Mouse (Mus musculus) kidney, embryonic 15.5 days (tissue): ENCODE measurements around the gene Apeh. TPM values are rescaled to one million over a fixed set of nuclear protein-coding genes. Genes with fewer than 3 reads are reported as not detected.
"Not testable (repeated sequence)": the region's sequence is repeated elsewhere in the genome, so short reads cannot be mapped to it uniquely, and the experiment has no call there.

Experiments
- ATAC-seq: fragments of 200-750 bp; cut with Nextera tagmentation; replicated peaks from 2 replicates; pipeline ENCODE4 v1.8.0; 2017; ENCODE audit warnings: moderate TSS enrichment; ENCODE audit not compliant: low FRiP score
- H3K27ac ChIP-seq: fragments of 300-500 bp; sonication (generic); 2 replicates; pipeline ENCODE4 v1.5.1; 2015; ENCODE audit warnings: mild to moderate bottlenecking, inconsistent platforms
- H3K27me3 ChIP-seq: fragments of 300-500 bp; sonication (generic); 2 replicates; pipeline ENCODE4 v1.6.1; 2015; ENCODE audit warnings: inconsistent platforms
- H3K36me3 ChIP-seq: fragments of 300-500 bp; sonication (generic); 2 replicates; pipeline ENCODE4 v1.6.1; 2015; ENCODE audit warnings: inconsistent platforms
- H3K4me1 ChIP-seq: fragments of 300-500 bp; sonication (generic); 2 replicates; pipeline ENCODE4 v1.6.1; 2015; ENCODE audit warnings: inconsistent platforms
- H3K4me2 ChIP-seq: fragments of 300-500 bp; sonication (generic); 2 replicates; pipeline ENCODE4 v1.6.1; 2015; ENCODE audit warnings: moderate library complexity, mild to moderate bottlenecking, inconsistent platforms
- H3K4me3 ChIP-seq: fragments of 300-500 bp; sonication (generic); replicated peaks from 2 replicates; pipeline ENCODE4 v1.5.1; 2015; ENCODE audit warnings: mild to moderate bottlenecking, inconsistent platforms
- H3K9ac ChIP-seq: fragments of 300-500 bp; sonication (generic); 2 replicates; pipeline ENCODE4 v1.6.1; 2015; ENCODE audit warnings: mild to moderate bottlenecking, inconsistent platforms
- H3K9me3 ChIP-seq: fragments of 300-500 bp; sonication (generic); replicated peaks from 2 replicates; pipeline ENCODE4 v1.6.1; 2016; ENCODE audit warnings: inconsistent platforms
- WGBS: fragments of 180-500 bp; shearing (Covaris S2); methylation state at CpG from one replicate; pipeline ENCODE4 v1.1.7; 2015; ENCODE audit warnings: mixed read lengths; 5-methylcytosine and 5-hydroxymethylcytosine counted together
- polyA plus RNA-seq: library from polyadenylated mRNA; unstranded; fragments of >200 nt; fragmentation: Nextera tagmentation; extraction: Ambion mirVana; gene quantifications from 2 replicates; pipeline ENCODE4 v1.2.1, GENCODE M21; 2015

The Apeh gene
- polyA plus RNA-seq = 67.7 and 76.6 TPM in 2 replicates

DNA sequence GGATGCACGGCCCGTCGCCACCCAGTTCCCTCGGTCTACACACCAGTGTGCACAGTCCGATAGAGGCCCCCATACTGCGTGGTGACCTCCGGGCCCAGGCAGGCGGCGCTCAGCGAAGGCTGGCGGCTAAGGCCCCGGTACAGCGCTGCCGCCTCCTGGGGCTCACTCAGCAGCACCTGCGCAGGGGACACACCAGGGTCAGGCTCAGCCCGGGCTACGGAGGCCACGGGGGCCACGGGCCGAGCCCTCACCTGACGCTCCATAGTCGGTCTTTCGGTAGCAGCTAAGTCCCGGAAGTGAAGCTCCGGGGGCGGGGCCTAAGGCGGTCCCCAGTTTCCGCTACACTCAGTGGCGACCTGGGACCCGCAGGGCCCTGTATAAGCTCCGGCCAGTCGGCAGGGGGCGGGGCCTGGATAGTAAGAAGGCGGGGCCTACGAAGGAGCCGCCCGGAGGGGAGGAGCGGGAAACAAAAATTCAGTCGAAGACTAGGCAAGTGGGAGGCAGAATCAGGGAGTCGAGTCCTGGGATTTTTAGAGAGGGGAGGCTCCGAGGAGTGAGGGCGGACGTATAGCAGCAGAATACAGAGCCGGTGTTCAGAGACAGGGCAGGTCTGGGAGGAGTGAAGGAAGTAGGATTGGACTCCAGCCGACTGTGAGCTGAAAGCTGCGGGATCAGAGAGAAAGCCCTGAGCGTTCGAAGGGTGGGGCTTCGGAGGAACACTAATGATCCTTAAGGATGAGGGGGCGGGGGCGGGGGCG is at the start of gene Apeh:
TSS of gene Apeh (minus strand) at position 423 of the 758 bp plus-strand sequence.
- H3K36me3 ChIP-seq = peaks cover 35% of the 10 kb centered on the region
- peak within 1 kb of the TSS; percentile 80 for H3K27ac ChIP-seq
- no peaks in the 10 kb centered on the region for H3K27me3 ChIP-seq
- under 1% methylated on average over 52 of the region's 52 CpGs for WGBS
- H3K9ac ChIP-seq = peak within 1 kb of the TSS; percentile 73
- H3K9me3 ChIP-seq = no peaks in the 10 kb centered on the region
- H3K4me2 ChIP-seq = peak within 1 kb of the TSS; percentile 96
- peak within 1 kb of the TSS; percentile 62 for H3K4me3 ChIP-seq
- peak; percentile 96 for ATAC-seq
- peaks cover 33% of the 10 kb centered on the region for H3K4me1 ChIP-seq

- Histone ChIP-seq H3K4me1 (no peaks in the 10 kb centered on the region), H3K9ac (no peak overlapping the region), H3K27ac (no peak overlapping the region), H3K9me3 (no peaks in the 10 kb centered on the region), H3K4me3 (no peak overlapping the region), H3K36me3 (no peaks in the 10 kb centered on the region), H3K27me3 (no peaks in the 10 kb centered on the region), H3K4me2 (no peak overlapping the region)
- no peak for ATAC-seq
- WGBS = 93% methylated on average over 2 of the region's 2 CpGs
These were observed 49.1 kb upstream of the Apeh start for GRCm38 (mm10) chr9:108143470-108143869.

DNA sequence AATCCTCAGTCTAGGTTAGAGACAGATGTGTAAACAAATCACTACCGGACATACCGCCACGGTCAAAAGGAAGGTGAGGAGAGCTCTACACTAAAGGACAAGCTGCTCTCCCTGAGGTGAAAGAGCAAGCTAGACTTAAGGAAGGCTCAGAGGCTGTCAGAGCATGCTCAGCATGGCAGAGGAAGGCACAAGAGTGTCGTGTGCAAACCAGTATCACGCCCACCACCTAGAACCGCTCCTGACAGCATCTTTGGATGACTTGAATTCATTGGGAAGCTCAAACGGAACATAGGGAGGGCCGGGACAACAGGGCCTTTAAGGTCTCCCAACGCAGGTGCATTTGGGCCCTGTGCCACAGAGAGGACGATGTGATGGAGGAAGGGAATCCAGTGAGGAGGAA is 47.0 kb upstream of the Apeh start:
- 87% methylated on average over 10 of the region's 10 CpGs for WGBS
- H3K9ac ChIP-seq = no peak overlapping the region
- no peaks in the 10 kb centered on the region for H3K36me3 ChIP-seq
- no peak overlapping the region for H3K27ac ChIP-seq
- H3K4me3 ChIP-seq = no peak overlapping the region
- ATAC-seq = no peak
- no peaks in the 10 kb centered on the region for H3K27me3 ChIP-seq
- H3K4me2 ChIP-seq = no peak overlapping the region
- no peaks in the 10 kb centered on the region for H3K4me1 ChIP-seq
- no peaks in the 10 kb centered on the region for H3K9me3 ChIP-seq

- Histone ChIP-seq H3K4me3 (no peak overlapping the region), H3K9me3 (no peaks in the 10 kb centered on the region), H3K27me3 (no peaks in the 10 kb centered on the region), H3K27ac (no peak overlapping the region), H3K4me2 (no peak overlapping the region), H3K36me3 (no peaks in the 10 kb centered on the region), H3K4me1 (no peaks in the 10 kb centered on the region), H3K9ac (no peak overlapping the region)
- no peak for ATAC-seq
- WGBS = 74% methylated on average over 7 of the region's 7 CpGs
These were observed 45.7 kb upstream of the Apeh start for GRCm38 (mm10) chr9:108139963-108140695.

DNA sequence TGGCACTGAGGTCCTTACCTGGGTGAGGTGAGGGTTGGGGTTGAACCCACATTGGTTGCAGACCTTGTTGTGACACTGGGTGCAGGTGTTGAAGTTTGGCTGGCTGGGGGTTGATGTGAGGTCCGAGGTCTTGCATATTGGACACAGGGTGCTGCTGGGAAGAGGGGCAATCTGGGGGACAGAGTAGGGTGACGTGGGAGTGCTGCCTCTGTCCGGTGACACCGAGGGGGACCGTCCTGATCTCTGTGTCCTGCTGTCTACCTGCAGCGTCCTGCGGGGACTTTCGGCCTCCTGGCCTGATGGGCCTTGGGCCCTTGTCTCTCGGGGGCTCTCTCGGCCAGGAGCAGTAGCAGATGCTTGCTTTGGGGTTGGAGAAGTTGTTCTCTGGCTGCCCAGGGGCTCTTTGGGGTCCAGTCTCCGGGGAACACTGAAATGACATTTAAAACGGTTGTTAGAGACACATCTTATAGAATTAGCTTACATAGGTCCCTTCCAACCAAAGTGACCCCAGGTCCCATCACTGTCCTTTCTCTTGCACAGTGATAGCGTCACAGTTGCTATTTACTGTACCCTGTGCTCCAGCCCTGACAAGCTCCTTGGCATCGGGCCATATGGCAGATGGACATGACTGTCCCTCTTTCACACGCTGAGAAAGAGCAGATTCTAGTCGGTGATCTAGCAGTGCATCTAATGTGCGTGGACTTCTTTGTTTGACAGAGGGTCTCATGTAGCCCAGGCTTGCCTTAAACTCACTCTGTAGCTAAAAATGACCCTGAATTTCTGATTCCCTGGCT is 45.0 kb upstream of the Apeh start:
- H3K9me3 ChIP-seq = no peaks in the 10 kb centered on the region
- no peak overlapping the region for H3K9ac ChIP-seq
- no peaks in the 10 kb centered on the region for H3K36me3 ChIP-seq
- H3K27me3 ChIP-seq = no peaks in the 10 kb centered on the region
- H3K4me3 ChIP-seq = no peak overlapping the region
- no peak overlapping the region for H3K27ac ChIP-seq
- no peak overlapping the region for H3K4me2 ChIP-seq
- 89% methylated on average over 17 of the region's 17 CpGs for WGBS
- ATAC-seq = no peak
- no peaks in the 10 kb centered on the region for H3K4me1 ChIP-seq

DNA sequence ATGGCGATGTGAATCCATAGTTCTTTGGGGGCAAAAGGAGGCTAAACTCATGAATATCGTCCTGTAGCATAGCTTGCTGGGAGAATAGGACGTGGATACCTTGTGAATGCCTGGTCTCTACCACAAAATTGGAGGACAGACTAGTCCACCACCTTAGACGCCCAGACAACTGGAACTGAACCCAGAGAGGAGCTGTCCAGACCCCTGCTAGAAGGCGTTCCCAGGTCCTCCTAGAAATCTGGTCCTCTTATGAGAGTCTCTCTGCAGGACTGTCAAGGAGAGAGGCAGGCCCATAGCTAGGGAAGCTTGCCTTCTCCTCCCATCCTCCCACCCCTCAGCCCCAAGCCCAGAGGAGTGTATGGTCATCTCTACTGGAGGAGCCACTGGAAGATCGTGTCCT is 43.7 kb upstream of the Apeh start:
- no peak for ATAC-seq
- no peaks in the 10 kb centered on the region for H3K27me3 ChIP-seq
- no peak overlapping the region for H3K9ac ChIP-seq
- whole genome bisulfite sequencing = 76% methylated on average over 6 of the region's 6 CpGs
- H3K36me3 ChIP-seq = no peaks in the 10 kb centered on the region
- H3K4me1 ChIP-seq = no peaks in the 10 kb centered on the region
- H3K27ac ChIP-seq = no peak overlapping the region
- H3K9me3 ChIP-seq = no peaks in the 10 kb centered on the region
- H3K4me2 ChIP-seq = no peak overlapping the region
- no peak overlapping the region for H3K4me3 ChIP-seq

GRCm38 (mm10) chr9:108137523-108137922 is 43.1 kb upstream of the Apeh start:
- Histone ChIP-seq H3K36me3 (no peaks in the 10 kb centered on the region), H3K4me3 (no peak overlapping the region), H3K9ac (no peak overlapping the region), H3K27me3 (no peaks in the 10 kb centered on the region), H3K4me1 (no peaks in the 10 kb centered on the region), H3K27ac (no peak overlapping the region), H3K9me3 (no peaks in the 10 kb centered on the region), H3K4me2 (no peak overlapping the region)
- ATAC-seq = no peak
- WGBS = 41% methylated on average over 17 of the region's 17 CpGs

DNA sequence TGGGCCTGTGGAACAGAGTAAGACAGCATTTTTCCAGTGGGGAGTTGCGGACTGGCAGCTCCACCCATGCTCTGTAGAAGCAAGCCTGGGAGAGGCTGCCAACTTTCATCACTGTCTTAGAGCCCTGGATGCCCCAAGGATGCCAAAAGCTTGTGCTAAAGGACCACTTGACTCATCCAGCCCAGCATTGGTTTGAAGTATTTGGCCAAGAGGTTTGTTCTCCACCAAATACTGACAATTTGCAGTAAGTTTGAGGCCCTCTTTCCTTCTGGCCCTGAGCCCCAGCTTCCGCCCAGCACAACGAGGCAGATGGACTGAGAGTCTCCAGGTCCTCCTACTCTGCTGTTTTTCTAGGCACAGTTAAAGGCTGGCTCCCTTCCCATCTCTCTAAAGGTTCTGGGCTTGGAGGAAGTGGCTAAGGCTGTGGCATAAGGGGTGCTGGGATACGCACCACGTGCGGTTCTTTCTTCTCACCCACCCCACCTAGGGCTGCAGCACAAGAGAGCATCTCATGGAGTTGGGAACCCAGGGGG is 42.6 kb upstream of the Apeh start:
- Histone ChIP-seq H3K4me1 (no peaks in the 10 kb centered on the region), H3K9ac (no peak overlapping the region), H3K4me3 (no peak overlapping the region), H3K27ac (no peak overlapping the region), H3K27me3 (no peaks in the 10 kb centered on the region), H3K4me2 (no peak overlapping the region), H3K36me3 (no peaks in the 10 kb centered on the region), H3K9me3 (no peaks in the 10 kb centered on the region)
- 78% methylated on average over 6 of the region's 6 CpGs for WGBS
- ATAC-seq = no peak

- 48% methylated on average over 1 of the region's 1 CpGs for WGBS
- ATAC-seq = no peak
- no peak overlapping the region for H3K9ac ChIP-seq
- no peak overlapping the region for H3K27ac ChIP-seq
- no peaks in the 10 kb centered on the region for H3K9me3 ChIP-seq
- H3K36me3 ChIP-seq = no peaks in the 10 kb centered on the region
- no peaks in the 10 kb centered on the region for H3K27me3 ChIP-seq
- H3K4me3 ChIP-seq = no peak overlapping the region
- no peaks in the 10 kb centered on the region for H3K4me1 ChIP-seq
- H3K4me2 ChIP-seq = no peak overlapping the region
These were observed 41.8 kb upstream of the Apeh start for GRCm38 (mm10) chr9:108136225-108136624.

DNA sequence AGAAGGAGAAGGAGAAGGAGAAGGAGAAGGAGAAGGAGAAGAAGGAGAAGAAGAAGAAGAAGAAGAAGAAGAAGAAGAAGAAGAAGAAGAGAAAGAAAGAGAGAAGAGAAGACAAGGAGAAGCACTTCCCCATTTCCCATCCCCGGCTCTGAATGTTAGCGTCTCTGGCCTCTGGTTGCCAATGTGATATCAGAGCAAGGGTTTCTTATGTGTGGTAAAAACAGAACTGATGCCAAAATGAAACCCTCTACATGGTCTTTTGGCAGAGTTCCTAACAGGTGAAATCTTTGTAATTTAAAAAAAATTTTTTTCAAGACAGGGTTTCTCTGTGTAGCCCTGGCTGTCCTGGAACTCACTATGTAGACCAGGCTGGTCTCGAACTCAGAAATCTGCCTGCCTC is 41.3 kb upstream of the Apeh start:
- H3K9me3 ChIP-seq, H3K9ac ChIP-seq, H3K27me3 ChIP-seq, ATAC-seq, H3K4me2 ChIP-seq, H3K4me3 ChIP-seq, H3K4me1 ChIP-seq, H3K36me3 ChIP-seq, H3K27ac ChIP-seq: not testable (repeated sequence)
- WGBS = 95% methylated on average over 3 of the region's 3 CpGs

- Histone ChIP-seq H3K4me1 (no peaks in the 10 kb centered on the region), H3K9me3 (no peaks in the 10 kb centered on the region), H3K9ac (no peak overlapping the region), H3K27ac (no peak overlapping the region), H3K36me3 (no peaks in the 10 kb centered on the region), H3K4me2 (no peak overlapping the region), H3K4me3 (no peak overlapping the region), H3K27me3 (no peaks in the 10 kb centered on the region)
- WGBS = 54% methylated on average over 1 of the region's 1 CpGs
- no peak for ATAC-seq
These were observed 39.1 kb upstream of the Apeh start for GRCm38 (mm10) chr9:108133478-108133877.

GRCm38 (mm10) chr9:108132373-108132772 is 38.0 kb upstream of the Apeh start:
- WGBS = 92% methylated on average over 3 of the region's 3 CpGs
- Histone ChIP-seq H3K9ac (no peak overlapping the region), H3K4me3 (no peak overlapping the region), H3K4me2 (no peak overlapping the region), H3K36me3 (no peaks in the 10 kb centered on the region), H3K27me3 (no peaks in the 10 kb centered on the region), H3K9me3 (no peaks in the 10 kb centered on the region), H3K27ac (no peak overlapping the region), H3K4me1 (no peaks in the 10 kb centered on the region)
- no peak for ATAC-seq
